Mouse (Mus musculus) cortical plate, adult 2 months (tissue): Measurements from ENCODE around the gene Zdhhc14.

Source experiments
- CTCF ChIP-seq: fragments of 200-500 bp; IDR thresholded peaks from 2 replicates; pipeline ENCODE4 v1.5.1; 2011; ENCODE audit warnings: mild to moderate bottlenecking, control low read depth, low read length; ENCODE audit not compliant: insufficient read depth; ENCODE audit errors: extremely low read depth
- POLR2A ChIP-seq: fragments of 200-500 bp; IDR thresholded peaks from 2 replicates; pipeline ENCODE4 v1.6.1; 2011; ENCODE audit warnings: mild to moderate bottlenecking, low read length, control low read depth; ENCODE audit not compliant: insufficient read depth; ENCODE audit errors: extremely low read depth

- no peak for TF ChIP-seq POLR2A
- TF ChIP-seq CTCF = no peak
Observed at GRCm38 (mm10) chr17:5537095-5537575, 44.8 kb downstream of the Zdhhc14 start.
